Mouse (Mus musculus) adrenal gland, postnatal 4 days (tissue): ENCODE measurements around the gene Cstad. TPM values are rescaled to one million over a fixed set of nuclear protein-coding genes. Genes with fewer than 3 reads are reported as not detected.

ENCODE experiments used
- DNase-seq, 2 experiments: peaks; one replicate each; pipeline ENCODE4 v3.0.0; 2021 to 2022; ENCODE audit warnings: low spot score in 2 of 2, mixed read lengths in 2 of 2
- long read RNA-seq, 2 experiments: library from polyadenylated mRNA; stranded (forward); transcript quantifications; one replicate each; pipeline ENCODE4 v2.0.0; 2021
- total RNA-seq, 2 experiments: library from RNA; stranded (reverse); gene quantifications; 2 replicates each; pipeline ENCODE4 v1.2.3; 2021

Cstad gene
- total RNA-seq, result 1 to 10 TPM; 6.7 to 7.3 TPM
- long read RNA-seq, experiment 1, partial matches to known transcripts, result 0 of 2 reads
- long read RNA-seq, experiment 1, other reads (novel, unspliced or antisense), result 0 of 2 reads
- long read RNA-seq, experiment 2, result 0 reads

DNA sequence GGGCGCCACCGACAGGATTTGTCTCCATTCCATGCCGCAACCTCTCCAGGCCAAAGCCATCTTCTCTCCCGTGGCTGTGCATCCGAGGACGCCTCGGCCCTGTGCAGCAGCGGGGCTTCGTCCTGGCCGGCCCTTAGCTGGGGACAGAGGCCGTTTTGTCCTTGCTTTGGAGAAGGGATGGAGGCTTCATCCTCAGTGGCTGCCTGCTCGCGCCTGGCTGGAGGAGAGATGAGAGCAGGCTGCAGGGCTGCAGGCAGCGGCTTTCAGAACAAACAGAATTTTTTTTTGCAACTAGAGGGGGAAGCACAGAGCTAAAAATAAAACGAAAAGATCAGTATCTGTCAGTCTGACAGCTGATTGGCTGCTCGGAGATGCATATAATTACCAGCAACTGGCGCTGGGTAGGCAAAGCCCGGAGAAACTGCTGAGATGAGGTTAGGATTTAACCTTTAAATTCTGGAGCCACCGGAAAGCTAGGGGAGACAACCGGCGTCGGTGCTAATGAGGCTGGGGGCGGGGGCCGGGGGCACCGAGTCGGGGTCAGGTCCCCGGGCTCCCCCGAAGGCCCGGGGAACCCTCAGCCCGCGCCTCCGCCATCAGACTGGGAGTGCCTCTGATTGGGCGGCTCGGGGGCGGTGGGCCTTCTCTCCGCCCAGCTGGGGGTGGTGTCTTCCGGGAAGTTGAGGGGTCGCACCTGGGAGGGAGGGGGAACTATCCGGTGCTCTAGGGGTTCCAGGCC lies at the start of gene Cstad:
Cstad (plus strand) TSS at position 400 of the 739 bp plus-strand sequence.
- peak; percentile 39 to 57 for DNase-seq

DNA sequence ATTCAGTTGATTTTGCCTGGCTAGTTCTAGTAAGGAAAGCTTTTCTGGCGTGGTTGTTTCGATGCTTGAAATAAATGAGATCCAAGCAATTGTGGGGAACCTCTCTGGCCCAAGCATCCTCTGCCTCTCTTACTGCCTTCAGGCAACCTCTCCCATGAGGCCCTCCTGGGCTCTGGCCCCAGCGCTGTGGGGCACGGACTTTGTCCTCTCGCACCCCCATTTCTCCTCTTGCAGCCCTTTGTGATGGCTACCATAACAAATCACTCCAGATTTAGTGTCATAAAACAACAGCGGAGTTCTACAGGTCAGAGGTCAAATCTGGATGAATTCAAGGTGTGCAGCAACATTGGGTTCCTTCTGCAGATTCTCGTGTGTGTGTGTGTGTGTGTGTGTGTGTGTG lies 49.1 kb upstream of the Cstad start:
- no peak for DNase-seq

DNA sequence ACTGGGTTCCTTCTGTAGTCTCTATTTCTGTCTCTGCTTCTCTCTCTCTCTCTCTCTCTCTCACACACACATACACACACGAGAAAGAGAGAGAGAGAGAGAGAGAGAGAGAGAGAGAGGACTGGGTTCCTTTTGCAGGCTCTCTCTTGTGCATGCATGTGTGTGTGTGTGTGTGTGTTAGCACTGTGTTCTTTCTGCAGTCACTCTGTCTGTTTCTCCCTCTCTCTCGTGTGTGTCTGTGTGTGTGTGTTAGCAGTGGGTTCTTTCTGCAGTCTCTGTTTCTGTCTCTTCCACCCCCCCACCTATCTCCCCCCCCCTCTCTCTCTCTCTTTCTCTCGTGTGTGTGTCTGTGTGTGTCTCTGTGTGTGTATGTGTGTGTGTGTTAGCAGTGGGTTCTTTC lies 48.6 kb upstream of the Cstad start:
- no peak for DNase-seq

DNA sequence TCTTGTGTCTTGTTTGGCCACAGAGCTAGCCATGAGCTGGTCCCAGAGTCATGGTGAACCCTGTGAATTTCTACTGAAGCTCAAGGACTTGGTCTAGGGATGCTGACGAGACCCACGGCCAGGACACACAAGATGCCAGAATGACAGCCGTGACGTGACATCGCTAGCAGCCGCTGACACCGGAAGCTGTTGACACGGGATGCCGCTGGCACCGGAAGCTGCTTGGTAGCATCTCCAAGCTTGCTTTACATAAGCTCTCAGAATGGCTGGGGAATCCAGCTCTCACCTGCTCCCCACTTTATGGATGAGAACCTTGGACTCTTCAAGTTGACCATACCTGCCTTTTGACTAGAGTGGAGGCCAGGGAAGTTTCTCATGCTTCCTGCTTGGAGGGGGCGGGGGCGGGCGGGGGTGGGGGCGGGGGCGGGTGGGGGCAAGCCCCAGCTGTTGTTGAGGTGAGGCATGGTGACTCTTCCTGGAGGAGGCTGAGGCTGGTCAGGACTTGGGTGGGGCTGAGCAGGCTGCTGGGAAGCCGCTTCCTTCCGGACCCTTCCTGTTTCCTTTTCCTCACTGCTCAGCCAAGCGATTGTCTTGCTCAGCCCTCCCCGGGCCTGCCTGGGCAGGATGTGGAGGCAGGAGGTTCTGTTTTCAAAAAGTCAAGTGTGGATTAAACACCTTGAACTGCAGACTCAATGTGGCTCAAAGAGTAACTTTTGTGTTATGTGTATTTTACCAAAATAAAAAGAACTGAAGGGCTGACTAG lies 47.2 kb upstream of the Cstad start:
- DNase-seq, result no peak

DNA sequence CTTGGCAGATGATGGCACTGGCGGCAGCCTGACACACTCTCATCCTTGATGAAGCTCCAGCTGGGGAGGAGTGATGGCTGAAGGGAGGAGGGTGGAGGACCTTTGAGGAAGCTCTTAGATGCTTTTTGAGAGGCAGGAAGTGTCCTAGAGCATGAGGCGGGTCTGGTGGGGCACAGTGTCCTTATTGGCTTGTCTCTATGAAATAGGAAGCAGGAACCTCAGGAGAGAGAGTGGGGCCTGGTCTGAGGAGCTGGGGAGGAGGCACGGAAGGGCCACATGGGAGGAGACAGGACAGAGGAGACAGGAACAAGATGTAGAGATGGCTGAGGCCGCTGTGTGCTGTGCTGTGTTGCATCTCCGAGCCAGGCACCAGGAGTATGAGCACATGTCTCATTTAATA lies 43.3 kb upstream of the Cstad start:
- DNase-seq, result no peak

DNA sequence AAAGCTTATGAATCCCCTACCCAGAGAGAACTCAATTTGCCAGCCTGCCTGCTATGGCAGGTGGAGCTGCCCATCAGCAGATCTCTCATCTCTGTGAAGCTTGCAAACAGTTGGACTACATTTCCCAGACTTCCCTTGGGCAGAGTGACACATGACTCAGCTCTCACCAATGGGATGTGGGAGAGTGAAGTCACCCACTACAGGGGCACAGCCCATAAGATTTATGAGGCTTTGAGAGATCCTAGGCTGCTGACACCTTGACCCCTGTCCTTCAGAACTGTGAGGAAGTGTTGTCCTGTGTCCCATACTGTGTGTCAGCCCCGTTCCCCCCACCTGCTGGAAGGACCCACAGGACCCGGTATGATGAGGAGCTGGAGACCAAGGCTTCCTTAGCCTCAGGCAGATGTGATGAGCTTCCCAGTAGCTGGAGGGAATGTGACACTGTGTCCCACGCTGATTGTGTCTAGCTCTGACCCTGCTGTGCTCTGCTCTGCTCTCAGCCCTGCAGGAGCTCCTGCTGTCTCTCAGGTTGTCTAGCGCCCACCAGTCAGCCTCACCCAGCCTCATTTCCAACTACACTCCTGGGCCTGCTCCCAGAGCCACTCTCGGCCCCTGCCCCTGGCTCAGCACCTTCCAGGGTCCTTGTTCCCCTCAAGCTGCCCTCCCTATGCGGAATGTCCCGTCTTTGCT lies 40.8 kb upstream of the Cstad start:
- DNase-seq, result no peak

DNA sequence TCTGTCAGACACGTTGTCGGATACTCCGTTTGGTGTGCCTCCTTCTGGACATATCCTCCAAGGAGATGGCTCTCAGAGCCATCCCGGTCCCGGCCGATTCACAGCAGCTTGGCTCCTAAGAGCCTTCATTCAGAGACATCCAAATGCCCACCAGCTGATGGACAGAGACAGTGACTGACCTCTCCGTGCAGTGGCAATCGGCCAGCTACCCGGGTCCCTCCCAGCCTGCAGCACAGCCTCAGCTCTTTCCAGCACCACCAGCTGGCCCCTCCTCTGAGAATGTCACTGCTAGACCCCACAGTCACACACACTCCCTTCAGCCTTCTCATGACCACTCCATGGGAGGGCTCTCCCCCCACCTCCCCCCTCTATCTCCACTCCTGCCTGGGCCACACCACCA lies 39.6 kb upstream of the Cstad start:
- DNase-seq, result no peak

DNA sequence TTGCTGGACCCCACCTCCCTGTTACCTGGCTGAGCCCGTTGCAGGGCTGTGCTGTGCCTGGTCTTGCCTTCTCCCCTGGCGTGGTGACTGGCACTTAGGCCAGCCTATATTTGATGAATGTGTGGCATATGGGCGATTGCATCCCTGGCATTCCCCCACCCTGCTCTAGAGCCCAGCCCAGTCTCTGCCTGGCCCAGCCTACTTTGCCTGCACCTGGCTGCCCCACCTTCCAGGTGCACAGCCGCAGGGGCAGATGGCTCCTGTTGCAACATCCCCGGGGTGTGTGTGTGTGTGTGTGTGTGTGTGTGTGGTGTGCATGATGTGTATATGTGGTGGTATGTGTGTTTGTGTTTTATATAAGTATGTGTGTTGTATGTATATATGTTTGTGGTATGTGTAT lies 38.3 kb upstream of the Cstad start:
- DNase-seq, result no peak

DNA sequence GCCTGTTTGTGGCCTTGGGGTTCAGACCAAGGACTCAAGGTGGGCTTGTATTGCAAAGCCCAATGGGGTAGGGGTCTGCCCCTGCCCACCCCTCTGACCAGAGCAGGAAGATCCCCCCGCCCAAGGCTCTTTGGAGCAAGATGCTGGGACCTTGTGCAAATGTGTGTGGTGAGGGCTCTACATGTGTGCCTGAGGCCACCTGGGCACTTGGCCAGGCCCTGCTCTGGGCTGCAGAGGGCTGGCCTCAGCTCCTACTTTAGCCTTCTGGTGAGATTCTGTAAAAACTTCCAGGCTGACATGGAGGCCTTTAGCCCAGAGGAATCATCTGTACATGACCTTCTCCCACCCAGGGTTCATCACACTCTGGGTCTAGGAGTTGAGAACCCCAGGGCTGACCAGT lies 35.3 kb upstream of the Cstad start:
- DNase-seq, result no peak

DNA sequence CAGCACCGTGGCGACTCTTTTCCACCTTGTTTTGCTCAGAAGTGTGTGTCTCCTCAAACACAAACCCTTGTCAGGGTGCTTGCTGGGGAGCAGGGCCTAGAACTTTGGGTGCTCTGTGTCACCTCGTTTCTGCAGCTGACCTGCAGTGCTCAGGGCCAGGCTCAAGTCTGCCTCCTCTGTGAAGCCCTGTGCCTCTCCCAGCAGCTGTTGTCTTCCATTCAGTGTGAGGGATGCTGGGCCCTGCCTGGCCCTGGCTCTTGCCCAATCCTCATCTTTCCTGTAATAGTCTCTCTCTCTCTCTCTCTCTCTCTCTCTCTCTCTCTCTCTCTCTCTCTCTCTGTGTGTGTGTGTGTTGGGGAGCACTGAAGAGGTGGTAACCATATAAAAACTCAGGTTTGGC lies 32.3 kb upstream of the Cstad start:
- no peak for DNase-seq

DNA sequence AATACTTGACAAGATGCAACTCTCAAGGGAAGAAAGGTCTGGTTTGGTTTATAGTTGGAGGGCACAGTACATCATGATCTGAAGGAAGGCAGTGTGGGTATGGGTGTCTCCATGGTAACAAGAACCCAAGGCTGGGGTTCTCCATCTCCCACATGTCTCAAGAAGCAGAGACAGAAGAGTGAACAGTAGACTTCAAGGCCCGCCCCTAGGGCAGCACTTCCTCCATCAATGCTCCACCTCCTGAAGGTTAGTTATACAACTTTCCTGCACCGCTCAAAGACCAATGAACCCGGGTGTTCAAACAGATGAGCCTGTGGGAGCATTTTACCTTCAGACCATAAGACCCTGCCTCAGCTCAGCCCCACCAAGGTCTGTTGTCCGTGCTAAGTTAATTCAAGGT lies 23.2 kb upstream of the Cstad start:
- no peak for DNase-seq

DNA sequence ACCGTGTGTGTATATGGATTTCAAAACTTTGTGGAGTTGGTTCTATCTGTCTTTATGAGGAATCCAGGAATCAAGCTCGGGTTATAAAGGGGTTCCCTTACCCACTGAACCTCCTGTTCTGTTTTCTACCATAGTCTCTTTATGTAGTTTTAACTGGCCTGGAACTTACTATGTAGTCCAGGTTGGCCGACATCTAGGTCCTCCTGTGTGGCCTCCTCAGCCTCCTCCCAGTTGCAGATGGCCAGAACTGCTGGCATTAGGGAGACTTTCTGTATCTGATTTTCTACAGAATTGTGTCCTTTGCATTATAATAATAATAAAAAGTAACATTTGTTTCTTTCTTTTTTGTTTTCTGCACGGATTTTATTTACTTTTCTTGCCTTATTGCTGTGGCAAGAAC lies 21.3 kb upstream of the Cstad start:
- no peak for DNase-seq

DNA sequence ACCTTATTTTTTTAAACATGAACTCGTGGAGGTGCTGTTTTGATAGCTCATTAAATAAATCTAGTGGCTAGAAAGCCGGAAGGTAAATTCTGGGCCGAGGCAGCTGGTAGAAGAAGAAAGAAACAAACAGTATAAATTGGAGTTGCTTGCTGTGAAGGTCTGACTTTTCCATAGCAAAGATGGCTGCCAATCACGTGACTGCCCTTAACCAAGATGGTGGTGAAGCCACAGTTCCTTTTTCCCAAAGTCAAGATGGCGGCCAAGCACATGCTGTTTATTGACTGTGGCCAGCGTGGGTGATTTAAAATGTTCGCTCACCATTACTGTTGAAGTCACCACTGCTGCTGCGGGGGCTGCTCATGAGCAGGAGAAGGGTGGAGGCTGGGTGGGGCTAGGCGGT lies 17.8 kb upstream of the Cstad start:
- no peak for DNase-seq

DNA sequence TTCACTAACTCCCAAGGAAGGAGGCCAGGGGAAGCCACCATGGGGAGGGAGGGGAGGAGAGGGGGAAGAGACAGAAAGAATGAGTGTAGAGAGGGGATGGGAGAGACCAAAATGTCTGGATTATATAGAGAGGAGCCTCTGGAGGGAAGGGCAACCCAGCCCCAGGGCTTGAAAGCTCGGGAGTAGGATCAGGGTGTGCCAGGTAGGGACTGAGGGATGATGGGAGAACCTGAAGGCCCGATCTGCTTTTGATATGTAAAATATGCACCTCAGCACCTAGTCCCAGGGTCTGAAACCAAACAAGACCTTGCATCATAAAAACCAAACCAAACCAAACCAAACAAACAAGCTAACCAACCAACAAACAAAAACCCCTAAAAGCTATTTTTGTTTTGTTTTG lies 16.8 kb upstream of the Cstad start:
- no peak for DNase-seq

DNA sequence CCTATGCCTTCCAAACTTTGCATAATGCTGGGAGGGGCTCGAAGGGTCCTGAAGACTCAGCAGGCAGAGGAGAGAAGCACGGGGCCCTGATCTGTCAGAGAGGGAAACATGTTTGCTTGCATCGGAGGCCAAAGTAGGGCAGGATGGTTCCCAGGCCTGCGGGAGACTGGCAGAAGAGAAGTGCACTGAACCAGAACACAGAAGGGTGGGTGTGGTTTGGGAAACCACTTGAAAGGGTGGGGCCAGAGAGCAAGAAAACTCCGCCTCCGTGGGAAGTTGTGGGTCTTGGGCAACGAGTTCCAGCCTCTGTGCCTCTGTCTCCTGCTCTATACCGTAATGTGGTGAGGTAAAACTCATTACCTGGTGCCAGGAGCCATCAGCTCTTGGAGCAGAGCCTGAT lies 7.7 kb upstream of the Cstad start:
- DNase-seq, result no peak

DNA sequence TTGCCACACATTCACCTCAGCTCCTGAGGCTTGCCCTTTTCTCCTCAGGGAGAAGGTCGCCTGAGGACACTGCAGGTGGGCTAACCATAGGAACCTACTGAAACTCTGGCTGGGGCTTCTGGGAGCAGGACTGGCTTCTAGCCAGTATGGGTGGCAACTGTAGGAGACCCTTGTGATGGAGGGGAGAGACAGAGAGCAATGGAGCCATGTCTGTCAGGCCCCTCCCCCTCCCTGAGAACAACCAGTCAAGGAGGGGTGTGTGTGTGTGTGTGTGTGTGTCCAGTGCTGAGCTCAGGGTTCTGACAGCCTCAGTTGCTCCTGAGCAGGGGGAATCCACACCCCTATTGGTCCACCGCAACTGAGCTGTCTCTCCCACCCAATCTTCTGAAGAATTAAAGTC lies 7.2 kb upstream of the Cstad start:
- DNase-seq, result no peak

DNA sequence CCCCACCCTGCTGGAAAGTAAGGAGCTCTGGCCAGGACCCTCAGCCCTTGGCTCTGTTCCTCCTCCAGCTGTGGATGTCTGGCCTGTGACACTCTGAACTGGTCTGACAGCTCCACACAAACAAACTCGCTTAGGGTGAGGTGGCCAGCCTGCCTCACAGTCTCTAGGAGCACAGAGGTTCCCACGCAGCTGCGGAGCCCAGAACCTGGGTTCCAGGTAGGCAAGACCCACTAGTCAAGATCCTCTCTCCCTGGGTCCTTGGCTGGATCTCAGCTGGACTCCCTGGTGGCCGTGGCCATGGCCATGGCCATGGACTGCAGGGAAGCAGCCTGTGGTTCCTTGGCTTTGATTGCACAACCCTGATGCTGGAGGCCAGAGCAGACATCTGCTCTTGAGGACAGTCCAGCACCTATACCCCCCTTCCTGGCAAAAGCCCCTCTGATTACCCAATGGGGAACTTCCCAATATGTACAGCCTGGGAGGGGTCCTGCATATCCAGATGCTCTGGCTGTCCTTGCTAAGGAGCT lies 5.8 kb upstream of the Cstad start:
- DNase-seq, result no peak

DNA sequence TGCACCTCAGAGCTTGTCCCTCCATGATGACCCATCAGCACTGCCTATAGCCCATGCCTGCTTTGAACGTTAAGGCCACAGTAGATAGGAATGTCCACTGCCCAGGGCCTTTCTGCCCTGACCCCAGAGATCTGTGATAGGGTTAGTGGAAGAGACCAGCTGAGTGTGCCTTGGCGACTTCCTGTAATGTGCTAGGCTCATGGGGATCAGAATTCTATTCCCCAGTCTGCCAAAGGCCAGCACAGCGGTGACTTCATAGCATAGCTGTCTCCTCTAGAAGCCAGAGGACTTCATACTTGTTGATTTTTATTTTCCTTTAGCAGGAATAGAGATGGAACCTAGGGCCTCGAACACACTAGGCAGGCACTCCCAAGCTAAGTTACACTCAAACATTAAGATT lies 5.1 kb upstream of the Cstad start:
- DNase-seq, result no peak

DNA sequence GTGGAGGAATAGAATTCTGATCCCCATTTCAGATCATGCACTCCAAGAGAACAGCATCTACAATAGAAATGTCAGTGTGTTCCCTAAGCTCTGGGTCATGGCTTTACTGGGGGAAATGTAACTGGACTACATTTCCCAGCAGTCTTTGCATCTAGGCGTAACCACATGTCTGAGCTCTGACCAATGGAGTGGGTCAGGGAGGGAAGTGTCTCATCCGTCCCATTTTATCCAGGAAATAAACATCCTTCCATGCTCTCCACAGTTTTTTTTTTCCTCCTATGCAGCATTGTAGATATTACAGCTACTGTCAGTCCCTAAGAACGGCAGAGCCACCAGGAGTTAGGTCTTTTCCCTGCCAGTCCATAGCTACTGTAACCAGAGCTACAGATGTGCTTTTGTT lies 3.9 kb upstream of the Cstad start:
- DNase-seq, result no peak

DNA sequence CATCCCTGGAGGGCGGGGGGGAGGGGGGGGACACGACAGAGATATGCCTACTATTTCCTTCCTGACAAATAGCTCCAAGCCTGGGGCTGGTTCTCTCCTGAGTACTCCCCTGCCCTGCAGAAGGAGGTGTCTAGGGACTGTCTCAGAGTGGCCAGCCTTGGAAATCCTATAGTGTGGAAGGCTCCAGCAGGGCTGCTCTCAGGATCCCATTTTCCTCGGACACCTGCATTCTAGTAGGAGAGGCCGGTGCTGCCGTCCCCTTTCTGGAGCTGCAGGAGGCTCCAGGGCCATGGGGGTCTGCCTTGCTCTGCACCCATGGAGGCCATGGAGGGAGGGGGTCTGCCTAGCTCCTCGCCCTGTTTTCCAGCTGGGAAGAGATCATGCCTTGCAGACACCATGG lies 2.4 kb upstream of the Cstad start:
- DNase-seq, result no peak

DNA sequence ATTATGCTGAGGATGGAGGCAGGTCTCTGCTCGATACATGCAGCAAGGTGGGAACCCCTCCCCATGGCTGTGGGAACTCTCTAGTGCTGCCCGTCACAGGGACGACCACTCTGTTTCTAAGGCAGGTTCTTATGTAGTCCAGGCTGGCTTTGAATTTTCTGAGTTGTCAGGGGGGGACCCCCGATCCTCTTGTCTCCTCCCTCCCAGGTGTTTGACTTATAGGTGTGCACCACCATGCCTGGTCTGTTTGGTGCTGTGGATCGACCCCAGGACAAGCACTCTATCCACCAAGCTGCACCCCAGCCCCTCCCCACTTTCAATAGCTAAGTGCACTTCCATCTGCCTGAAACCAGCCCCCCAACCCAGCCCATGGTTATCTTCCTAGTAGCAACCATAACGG lies 1.9 kb upstream of the Cstad start:
- no peak for DNase-seq
